Mouse (Mus musculus) olfactory bulb, adult 2 months (tissue): ENCODE measurements around the gene Aplp1.

Experiments
- CTCF ChIP-seq: fragments of 200-500 bp; IDR thresholded peaks from 2 replicates; pipeline ENCODE4 v1.5.1; 2012; ENCODE audit warnings: low read depth, mild to moderate bottlenecking, low read length, moderate library complexity; ENCODE audit not compliant: insufficient read depth
- POLR2A ChIP-seq: fragments of 200-500 bp; IDR thresholded peaks from 2 replicates; pipeline ENCODE4 v1.6.1; 2012; ENCODE audit warnings: mild to moderate bottlenecking, low read depth, low read length, moderate library complexity; ENCODE audit not compliant: insufficient read depth

DNA sequence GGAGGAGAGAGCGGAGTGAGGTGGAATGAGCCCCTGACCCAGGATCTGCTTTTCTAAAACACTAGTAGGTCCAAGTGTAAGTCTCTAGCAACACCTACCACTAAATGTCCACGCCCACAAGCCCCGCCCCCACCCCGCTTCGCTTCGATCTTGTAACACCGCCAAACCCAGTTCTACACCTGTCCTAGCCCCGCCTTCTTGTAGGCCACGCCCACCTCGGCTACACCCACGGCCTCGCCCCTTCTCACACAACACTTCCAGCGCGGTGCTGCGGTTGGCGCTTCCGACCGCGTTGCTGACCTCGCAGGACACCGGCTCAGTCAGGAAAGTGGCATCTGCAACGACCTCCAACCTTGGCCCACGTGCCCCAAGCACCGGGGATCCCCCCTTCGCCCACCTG is 8.4 kb upstream of the Aplp1 start:
- TF ChIP-seq CTCF, result no peak
- TF ChIP-seq POLR2A, result no peak
